Mouse (Mus musculus) left cerebral cortex, postnatal 14 days (tissue): ENCODE data around the gene Gpbar1. TPM values are rescaled to one million over a fixed set of nuclear protein-coding genes. Genes with fewer than 3 reads are reported as not detected.
"Not testable (repeated sequence)": the region's sequence is repeated elsewhere in the genome, so short reads cannot be mapped to it uniquely, and the experiment has no call there.

Source experiments
- DNase-seq, 2 experiments: peaks; one replicate each; pipeline ENCODE4 v3.0.0; 2021 to 2022; ENCODE audit warnings: low spot score in 2 of 2, mixed read lengths in 1 of 2
- intact Hi-C: fragments of 180-260 bp; cut with DNase I; formaldehyde crosslinking; loops from one replicate; pipeline ENCODE4 v1.15.1; 2025
- total RNA-seq, 2 experiments: library from RNA; stranded (reverse); gene quantifications; 2 replicates each; pipeline ENCODE4 v1.2.3; 2021

Gpbar1 gene
- total RNA-seq, 2 experiments from 2014 or later, result not detected

GRCm38 (mm10) chr1:74275015-74275414 is 3.3 kb upstream of the Gpbar1 start:
- intact Hi-C loops, result no loop called here
- no peak for DNase-seq

GRCm38 (mm10) chr1:74277041-74277440 is 1.3 kb upstream of the Gpbar1 start:
- DNase-seq, result no peak
- intact Hi-C loops, result no loop called here

GRCm38 (mm10) chr1:74277883-74278537 is 340 bp upstream of the Gpbar1 start:
- DNase-seq, result no peak
- intact Hi-C loops, result no loop called here

- DNase-seq, result no peak
- intact Hi-C loops, result no loop called here
Measured at GRCm38 (mm10) chr1:74278988-74279387, 638 bp downstream of the Gpbar1 start.

GRCm38 (mm10) chr1:74280591-74281325 is 2.4 kb downstream of the Gpbar1 start:
- intact Hi-C loops, result loop anchor here (5.0 kb wide), 1 partner anchor 73 kb away; no protein-coding TSS in a partner anchor
- DNase-seq, result no peak

GRCm38 (mm10) chr1:74281372-74281771 is 3.0 kb downstream of the Gpbar1 start:
- no peak for DNase-seq
- intact Hi-C loops, result loop anchor here (5.0 kb wide), 1 partner anchor 74 kb away; no protein-coding TSS in a partner anchor

GRCm38 (mm10) chr1:74281886-74282285 is 3.5 kb downstream of the Gpbar1 start:
- intact Hi-C loops, result loop anchor here (5.0 kb wide), 1 partner anchor 75 kb away; no protein-coding TSS in a partner anchor

GRCm38 (mm10) chr1:74282896-74283625 is 4.7 kb downstream of the Gpbar1 start:
- DNase-seq, result no peak

More at GRCm38 (mm10) chr1:74281886-74282285, 3.5 kb downstream of the Gpbar1 start:
- DNase-seq, result no peak

GRCm38 (mm10) chr1:74283686-74284463 is 5.5 kb downstream of the Gpbar1 start:
- intact Hi-C loops, result loop anchor here (2.0 to 5.0 kb wide), 2 partner anchors 47 to 77 kb away; partner anchors contain the start of gene Arpc2
- peak; percentile 51 to 60 for DNase-seq

More at GRCm38 (mm10) chr1:74282896-74283625, 4.7 kb downstream of the Gpbar1 start:
- intact Hi-C loops, result loop anchor here (5.0 kb wide), 1 partner anchor 76 kb away; no protein-coding TSS in a partner anchor

- peak; percentile 100 for DNase-seq
- intact Hi-C loops, result loop anchor here (2.0 to 5.0 kb wide), 3 partner anchors 48 to 168 kb away; partner anchors contain the start of gene Arpc2
Measured at GRCm38 (mm10) chr1:74284543-74285160, 6.3 kb downstream of the Gpbar1 start, which contains the start of the genes Aamp and Pnkd. Aamp (minus strand) TSS chr1:74284738. Pnkd (plus strand) TSS chr1:74284930.

GRCm38 (mm10) chr1:74285212-74286010 is 7.1 kb downstream of the Gpbar1 start:
- DNase-seq, result peak; percentile 33 to 34
- intact Hi-C loops, result loop anchor here (2.0 to 5.0 kb wide), 2 partner anchors 49 to 167 kb away; partner anchors contain the start of gene Arpc2

- intact Hi-C loops, result loop anchor here (5.0 kb wide), 1 partner anchor 165 kb away; no protein-coding TSS in a partner anchor
- not testable (repeated sequence) for DNase-seq
Measured at GRCm38 (mm10) chr1:74286869-74287607, 8.7 kb downstream of the Gpbar1 start.

- intact Hi-C loops, result loop anchor here (5.0 kb wide), 1 partner anchor 164 kb away; no protein-coding TSS in a partner anchor
- no peak for DNase-seq
Measured at GRCm38 (mm10) chr1:74288327-74288726, 10.0 kb downstream of the Gpbar1 start.

- no peak for DNase-seq
- intact Hi-C loops, result loop anchor here (5.0 kb wide), 1 partner anchor 163 kb away; no protein-coding TSS in a partner anchor
Measured at GRCm38 (mm10) chr1:74289248-74289647, 10.9 kb downstream of the Gpbar1 start.

- no peak for DNase-seq
- intact Hi-C loops, result loop anchor here (5.0 kb wide), 1 partner anchor 163 kb away; no protein-coding TSS in a partner anchor
Measured at GRCm38 (mm10) chr1:74289740-74290139, 11.4 kb downstream of the Gpbar1 start.

GRCm38 (mm10) chr1:74290141-74290540 is 11.8 kb downstream of the Gpbar1 start:
- intact Hi-C loops, result no loop called here
- no peak for DNase-seq
